Mouse (Mus musculus) ES-E14 (cell line): Measurements from ENCODE around the gene Vps52.

ENCODE experiments used
- CHD2 ChIP-seq: IDR thresholded peaks from 2 replicates; pipeline ENCODE4 v1.6.1; 2014; ENCODE audit warnings: mild to moderate bottlenecking, low read depth, low read length, inconsistent platforms
- HCFC1 ChIP-seq: IDR thresholded peaks from 2 replicates; pipeline ENCODE4 v1.6.1; 2012; ENCODE audit warnings: low read length, inconsistent platforms, borderline replicate concordance; ENCODE audit not compliant: insufficient read depth
- MAFK ChIP-seq: IDR thresholded peaks from 2 replicates; pipeline ENCODE4 v1.6.1; 2014; ENCODE audit warnings: mild to moderate bottlenecking, low read depth, low read length, inconsistent platforms; ENCODE audit not compliant: insufficient read depth
- ZC3H11A ChIP-seq: IDR thresholded peaks from 2 replicates; pipeline ENCODE4 v1.6.1; 2012; ENCODE audit warnings: low read depth, mild to moderate bottlenecking, inconsistent platforms, low read length, borderline replicate concordance
- ZNF384 ChIP-seq: IDR thresholded peaks from 2 replicates; pipeline ENCODE4 v1.6.1; 2012; ENCODE audit warnings: low read depth, low read length, inconsistent platforms

GRCm38 (mm10) chr17:33978631-33979031 is 23.0 kb downstream of the Vps52 start:
- TF ChIP-seq CHD2, result no peak
- TF ChIP-seq ZNF384, result no peak
- no peak for TF ChIP-seq ZC3H11A
- TF ChIP-seq HCFC1, result no peak
- no peak for TF ChIP-seq MAFK
